Mouse (Mus musculus) liver, embryonic 11.5 days (tissue): ENCODE data around the gene Tmem255b. TPM values are rescaled to one million over a fixed set of nuclear protein-coding genes. Genes with fewer than 3 reads are reported as not detected.

Experiments
- ATAC-seq: fragments of 200-750 bp; cut with Nextera tagmentation; replicated peaks from 2 replicates; pipeline ENCODE4 v1.8.0; 2017; ENCODE audit warnings: moderate number of reproducible peaks, mild to moderate bottlenecking, moderate TSS enrichment, moderate library complexity; ENCODE audit not compliant: low FRiP score
- DNase-seq: peaks from one replicate; pipeline ENCODE4 v3.0.0-alpha.2; 2017; ENCODE audit warnings: low spot score
- H3K27ac ChIP-seq: fragments of 300-500 bp; sonication (generic); 2 replicates; pipeline ENCODE4 v1.5.1; 2014; ENCODE audit warnings: mild to moderate bottlenecking, low read depth, low read length, control low read depth
- H3K27me3 ChIP-seq: fragments of 300-500 bp; sonication (generic); replicated peaks from 2 replicates; pipeline ENCODE4 v1.6.1; 2014; ENCODE audit warnings: low read length, mixed read lengths; ENCODE audit not compliant: control insufficient read depth, insufficient read depth
- H3K36me3 ChIP-seq: fragments of 300-500 bp; sonication (generic); 2 replicates; pipeline ENCODE4 v1.6.1; 2014; ENCODE audit warnings: mild to moderate bottlenecking, low read length, moderate library complexity, mixed read lengths; ENCODE audit not compliant: control insufficient read depth, insufficient read depth
- H3K4me1 ChIP-seq: fragments of 300-500 bp; sonication (generic); replicated peaks from 2 replicates; pipeline ENCODE4 v1.6.1; 2014; ENCODE audit warnings: low read length, mixed read lengths; ENCODE audit not compliant: control insufficient read depth, insufficient read depth
- H3K4me2 ChIP-seq: fragments of 300-500 bp; sonication (generic); 2 replicates; pipeline ENCODE4 v1.6.1; 2014; ENCODE audit warnings: mild to moderate bottlenecking, control low read depth, moderate library complexity
- H3K4me3 ChIP-seq: fragments of 300-500 bp; sonication (generic); 2 replicates; pipeline ENCODE4 v1.5.1; 2014; ENCODE audit warnings: low read depth, low read length, control low read depth
- H3K9ac ChIP-seq: fragments of 300-500 bp; sonication (generic); 2 replicates; pipeline ENCODE4 v1.6.1; 2014; ENCODE audit warnings: low read depth, low read length, control low read depth
- H3K9me3 ChIP-seq: fragments of 300-500 bp; sonication (generic); 2 replicates; pipeline ENCODE4 v1.6.1; 2016; ENCODE audit warnings: low read length, inconsistent platforms, mixed read lengths; ENCODE audit not compliant: control insufficient read depth
- WGBS: fragments of 180-500 bp; shearing (Covaris S2); extraction: QIAGEN DNeasy Blood & Tissue Kit; methylation state at CpG from one replicate; pipeline ENCODE4 v1.1.7; 2014; 5-methylcytosine and 5-hydroxymethylcytosine counted together
- polyA plus RNA-seq: library from polyadenylated mRNA; unstranded; fragments of >200 nt; fragmentation: Nextera tagmentation; extraction: Ambion mirVana; gene quantifications from 2 replicates; pipeline ENCODE4 v1.2.1, GENCODE M21; 2014

The Tmem255b gene
- polyA plus RNA-seq, 1 experiment from 2014 or later = not detected

DNA sequence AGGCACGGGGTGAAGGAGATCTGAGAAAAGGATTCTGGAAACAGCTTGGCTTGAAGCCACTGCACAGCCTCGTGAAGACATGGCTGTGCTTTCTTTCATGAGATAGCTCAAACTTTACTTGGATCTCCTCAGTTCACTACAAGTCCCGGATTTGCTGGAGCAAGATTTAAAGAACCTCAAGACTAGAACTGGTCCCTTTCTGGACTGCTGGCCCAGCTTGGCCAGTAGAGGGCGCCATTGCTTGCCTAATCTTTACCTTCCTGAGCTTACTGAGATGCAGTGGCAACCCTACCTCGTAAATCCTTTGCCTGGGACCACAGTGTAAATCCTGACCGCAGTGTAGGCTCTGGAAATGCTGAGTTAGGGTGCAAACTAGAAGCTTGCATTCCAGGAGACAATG, 23.4 kb upstream of the Tmem255b start:
- DNase-seq (peak; percentile 56), ATAC-seq (no peak)
- 29% methylated on average over 6 of the region's 6 CpGs for WGBS
- Histone ChIP-seq H3K4me1 (no peaks in the 10 kb centered on the region), H3K27me3 (no peaks in the 10 kb centered on the region), H3K4me3 (no peak overlapping the region), H3K9ac (no peak overlapping the region), H3K4me2 (no peak overlapping the region), H3K9me3 (no peaks in the 10 kb centered on the region), H3K27ac (no peak overlapping the region), H3K36me3 (no peaks in the 10 kb centered on the region)

DNA sequence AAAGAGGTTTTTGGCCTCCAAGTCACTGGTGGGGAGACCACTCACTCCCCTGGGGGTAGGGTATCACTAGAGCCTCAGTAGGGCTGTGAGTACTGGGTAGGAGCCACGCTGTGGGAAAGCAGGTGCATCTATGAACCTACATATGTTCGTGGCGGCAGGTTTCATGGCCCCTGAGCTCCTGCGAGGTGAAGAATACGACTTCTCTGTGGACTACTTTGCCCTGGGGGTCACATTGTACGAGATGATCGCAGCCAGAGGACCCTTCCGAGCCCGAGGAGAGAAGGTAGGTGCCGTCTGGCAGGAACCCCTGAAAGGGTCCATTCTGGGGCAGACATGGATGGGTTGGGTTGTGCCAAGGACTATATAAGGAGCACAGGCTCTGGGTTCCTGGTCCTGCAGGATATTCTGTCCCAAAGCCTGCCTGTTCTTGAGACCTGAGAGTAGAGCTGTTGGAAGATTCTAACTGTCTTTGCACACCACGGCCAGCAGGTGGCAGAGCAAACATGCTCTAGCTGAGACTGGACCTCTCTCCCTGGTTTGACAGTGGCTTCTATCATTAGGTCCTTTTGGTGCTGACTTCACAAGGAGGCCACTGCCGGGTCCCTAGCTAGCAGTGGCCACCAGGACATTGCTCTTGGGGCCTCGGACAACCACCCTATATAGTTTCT, 22.0 kb upstream of the Tmem255b start:
- DNase-seq (peak; percentile 40), ATAC-seq (no peak)
- Histone ChIP-seq H3K4me1 (no peaks in the 10 kb centered on the region), H3K4me3 (no peak overlapping the region), H3K9ac (no peak overlapping the region), H3K36me3 (no peaks in the 10 kb centered on the region), H3K27me3 (no peaks in the 10 kb centered on the region), H3K4me2 (no peak overlapping the region), H3K9me3 (no peaks in the 10 kb centered on the region), H3K27ac (no peak overlapping the region)
- WGBS = 58% methylated on average over 13 of the region's 13 CpGs

DNA sequence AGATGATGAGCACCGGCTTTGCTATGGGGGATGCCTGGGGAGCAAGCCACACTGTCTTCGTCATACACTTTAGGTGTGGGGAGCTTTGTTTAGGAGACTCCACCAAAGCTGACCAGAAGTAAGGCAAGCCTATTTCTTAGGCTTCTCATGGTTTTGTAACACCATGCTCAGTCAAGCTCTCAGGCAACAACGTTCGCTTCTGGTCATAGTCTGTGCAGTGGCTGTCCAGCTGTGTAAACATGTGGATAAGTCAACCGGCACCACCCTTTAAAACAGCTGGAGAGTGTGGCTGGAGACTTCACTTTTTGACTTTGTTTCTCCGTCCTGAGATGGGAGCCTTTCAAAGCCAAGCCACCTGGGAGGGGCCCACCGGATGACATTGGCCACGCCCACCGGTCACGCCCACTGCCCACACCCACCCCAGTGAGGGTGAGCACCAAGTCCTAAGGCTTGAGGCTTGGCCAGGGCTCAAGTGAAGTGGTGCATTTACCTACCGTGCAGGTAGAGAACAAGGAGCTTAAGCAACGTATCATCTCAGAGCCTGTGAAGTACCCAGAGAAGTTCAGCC, 21.1 kb upstream of the Tmem255b start:
- Histone ChIP-seq H3K4me1 (no peaks in the 10 kb centered on the region), H3K27ac (no peak overlapping the region), H3K9me3 (no peaks in the 10 kb centered on the region), H3K4me2 (no peak overlapping the region), H3K9ac (no peak overlapping the region), H3K27me3 (no peaks in the 10 kb centered on the region), H3K36me3 (no peaks in the 10 kb centered on the region), H3K4me3 (no peak overlapping the region)
- ATAC-seq = no peak
- DNase-seq = no peak
- 54% methylated on average over 12 of the region's 12 CpGs for WGBS

GRCm38 (mm10) chr8:13415879-13416278, 19.1 kb upstream of the Tmem255b start:
- Histone ChIP-seq H3K27me3 (no peaks in the 10 kb centered on the region), H3K9me3 (no peaks in the 10 kb centered on the region), H3K4me1 (no peaks in the 10 kb centered on the region), H3K27ac (no peak overlapping the region), H3K9ac (no peak overlapping the region), H3K4me2 (no peak overlapping the region), H3K4me3 (no peak overlapping the region), H3K36me3 (no peaks in the 10 kb centered on the region)
- no peak for ATAC-seq
- WGBS = 68% methylated on average over 10 of the region's 10 CpGs
- DNase-seq = no peak

DNA sequence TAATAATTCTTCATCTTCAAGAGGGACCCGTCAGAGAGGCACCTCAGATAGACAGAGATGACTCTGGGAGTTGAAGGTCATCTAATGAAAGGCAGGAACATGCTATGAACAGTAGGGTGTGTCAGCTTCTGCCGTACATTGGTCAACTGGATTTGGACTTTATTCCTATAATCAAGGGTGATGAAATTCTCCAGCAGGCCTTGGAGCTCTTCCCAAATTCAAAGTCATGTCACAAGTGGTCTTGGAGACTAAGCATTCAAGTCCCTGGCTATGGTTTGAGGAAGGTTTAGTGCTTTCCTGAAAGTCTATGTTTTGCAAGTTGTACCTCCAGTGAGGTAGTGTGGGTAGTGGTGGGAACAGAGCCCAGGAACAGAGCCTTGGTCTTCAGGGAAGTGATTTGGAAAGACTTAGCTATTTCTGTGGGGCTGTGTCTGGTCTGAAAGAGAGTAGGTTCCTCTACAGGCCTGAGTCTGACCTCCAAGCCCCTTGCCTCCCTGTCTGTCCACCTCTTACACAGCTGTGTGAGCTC, 15.8 kb upstream of the Tmem255b start:
- DNase-seq = no peak
- no peaks in the 10 kb centered on the region for H3K9me3 ChIP-seq
- 65% methylated on average over 2 of the region's 2 CpGs for WGBS
- no peaks in the 10 kb centered on the region for H3K36me3 ChIP-seq
- ATAC-seq = no peak
- no peak overlapping the region for H3K27ac ChIP-seq
- H3K4me1 ChIP-seq = no peaks in the 10 kb centered on the region
- no peak overlapping the region for H3K4me3 ChIP-seq
- H3K9ac ChIP-seq = no peak overlapping the region
- H3K27me3 ChIP-seq = no peaks in the 10 kb centered on the region
- H3K4me2 ChIP-seq = no peak overlapping the region

DNA sequence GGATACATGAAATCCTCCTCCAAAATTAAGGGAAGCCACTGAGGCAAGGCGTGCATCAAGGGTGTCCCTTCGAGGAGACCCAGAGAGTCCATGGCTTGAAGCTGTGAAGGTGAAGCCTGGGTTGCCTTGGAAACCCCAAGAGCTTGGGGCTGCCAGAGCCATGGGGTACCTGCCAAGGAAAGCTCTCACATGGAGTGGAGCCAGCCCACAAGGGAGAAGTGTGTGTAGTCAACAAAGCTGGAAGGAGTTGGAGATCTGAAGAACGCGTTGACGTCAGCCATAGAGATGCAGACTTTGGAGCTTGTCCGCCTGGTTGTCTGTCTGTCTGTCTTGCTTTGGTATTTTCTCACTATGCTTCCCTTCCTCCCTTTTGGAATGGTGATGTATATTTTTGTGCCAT, 14.0 kb upstream of the Tmem255b start:
- WGBS = 90% methylated on average over 6 of the region's 6 CpGs

GRCm38 (mm10) chr8:13427351-13427750, 7.6 kb upstream of the Tmem255b start:
- DNase-seq (no peak), ATAC-seq (no peak)
- Histone ChIP-seq H3K27me3 (no peaks in the 10 kb centered on the region; the same call in 1 of the 2 replicates), H3K4me2 (no peak overlapping the region), H3K27ac (no peak overlapping the region), H3K9ac (no peak overlapping the region), H3K4me3 (no peak overlapping the region), H3K9me3 (no peaks in the 10 kb centered on the region), H3K36me3 (no peaks in the 10 kb centered on the region), H3K4me1 (no peaks in the 10 kb centered on the region)
- WGBS = 42% methylated on average over 6 of the region's 6 CpGs

More for the DNA sequence above, 14.0 kb upstream of the Tmem255b start:
- Histone ChIP-seq H3K4me3 (no peak overlapping the region), H3K4me1 (no peaks in the 10 kb centered on the region), H3K9ac (no peak overlapping the region), H3K27me3 (no peaks in the 10 kb centered on the region), H3K9me3 (no peaks in the 10 kb centered on the region), H3K36me3 (no peaks in the 10 kb centered on the region), H3K27ac (no peak overlapping the region), H3K4me2 (no peak overlapping the region)
- DNase-seq = no peak
- ATAC-seq = no peak

DNA sequence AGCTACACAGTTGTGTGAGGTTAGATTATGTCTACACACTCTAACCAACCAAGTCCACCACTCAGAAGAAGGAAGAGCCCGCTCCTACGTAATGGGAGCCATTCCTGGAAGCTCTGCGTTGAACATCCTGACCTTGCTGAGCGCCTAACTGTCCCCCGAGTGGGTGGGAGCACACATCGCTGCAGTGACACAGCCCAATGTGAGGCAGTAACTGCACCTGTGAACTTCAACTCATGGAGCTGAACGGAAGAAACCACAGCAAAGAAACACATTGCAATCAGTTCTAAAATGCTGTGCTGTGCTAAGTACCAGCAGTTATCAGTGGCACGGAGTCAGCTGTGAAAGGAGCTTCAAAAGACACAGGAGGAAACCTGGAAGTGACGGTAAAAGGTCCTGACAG, 6.8 kb upstream of the Tmem255b start:
- Histone ChIP-seq H3K4me1 (no peaks in the 10 kb centered on the region), H3K36me3 (no peaks in the 10 kb centered on the region), H3K27ac (no peak overlapping the region), H3K4me2 (no peak overlapping the region), H3K4me3 (no peak overlapping the region), H3K9ac (no peak overlapping the region), H3K27me3 (no peaks in the 10 kb centered on the region; the same call in 1 of the 2 replicates), H3K9me3 (no peaks in the 10 kb centered on the region)
- ATAC-seq = no peak
- WGBS = 76% methylated on average over 9 of the region's 9 CpGs
- no peak for DNase-seq

DNA sequence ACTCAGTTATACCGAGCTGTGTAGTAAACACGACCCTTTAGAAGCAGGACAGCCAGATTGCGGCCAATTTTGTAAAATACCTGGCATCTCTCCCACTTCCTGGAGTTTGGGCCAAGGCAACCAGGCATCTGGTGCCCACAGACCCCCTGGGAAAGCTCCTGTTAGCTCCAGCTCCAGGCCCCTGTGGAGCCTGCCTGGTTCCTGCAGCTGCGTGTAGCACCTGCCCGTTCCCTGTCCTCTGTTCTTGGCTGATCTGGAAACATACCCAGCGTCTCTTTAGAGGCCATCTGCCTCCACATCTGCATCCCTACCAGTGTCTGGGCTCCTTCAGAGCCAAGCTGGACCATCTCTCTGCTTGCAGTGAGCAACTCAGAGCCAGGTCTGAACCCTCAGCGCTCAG, 4.6 kb upstream of the Tmem255b start:
- H3K27me3 ChIP-seq = peaks cover 16% of the 10 kb centered on the region
- H3K9ac ChIP-seq = no peak overlapping the region
- no peak overlapping the region for H3K4me2 ChIP-seq
- H3K9me3 ChIP-seq = no peaks in the 10 kb centered on the region
- no peaks in the 10 kb centered on the region for H3K4me1 ChIP-seq
- H3K4me3 ChIP-seq = no peak overlapping the region
- H3K36me3 ChIP-seq = no peaks in the 10 kb centered on the region
- WGBS = 78% methylated on average over 7 of the region's 7 CpGs
- H3K27ac ChIP-seq = no peak overlapping the region
- no peak for DNase-seq
- no peak for ATAC-seq
